Mouse (Mus musculus): ENCODE data around the gene Gid8.

DNA sequence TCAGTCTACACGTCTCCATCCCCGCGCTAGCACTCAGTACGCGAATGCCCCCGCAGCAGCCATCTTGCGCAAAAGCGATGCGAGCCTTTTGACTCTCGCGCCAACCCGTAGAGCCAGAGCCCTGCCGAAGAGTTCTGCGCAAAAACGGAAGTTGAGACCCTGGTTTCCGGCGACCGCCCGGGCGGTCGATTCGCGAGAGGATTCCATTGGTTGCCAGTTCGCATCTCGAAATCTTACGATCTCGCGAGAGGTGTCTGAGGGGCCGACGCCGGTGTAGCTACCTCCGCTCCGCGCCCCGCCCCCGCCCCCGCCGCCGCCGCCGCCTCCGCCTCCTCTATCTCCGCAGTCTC, at the start of gene Gid8, which contains the start of gene Dido1:
- TF ChIP-seq CTCF (IDR thresholded peaks at IDR 0.05; ENCODE audit: low read depth, low read length): no peak
- no peak for TF ChIP-seq POLR2A (IDR thresholded peaks at IDR 0.05; ENCODE audit: borderline replicate concordance, low read depth, low read length)
